ENCODE assay signal across 8 mouse cellular contexts in the genomic region with DNA sequence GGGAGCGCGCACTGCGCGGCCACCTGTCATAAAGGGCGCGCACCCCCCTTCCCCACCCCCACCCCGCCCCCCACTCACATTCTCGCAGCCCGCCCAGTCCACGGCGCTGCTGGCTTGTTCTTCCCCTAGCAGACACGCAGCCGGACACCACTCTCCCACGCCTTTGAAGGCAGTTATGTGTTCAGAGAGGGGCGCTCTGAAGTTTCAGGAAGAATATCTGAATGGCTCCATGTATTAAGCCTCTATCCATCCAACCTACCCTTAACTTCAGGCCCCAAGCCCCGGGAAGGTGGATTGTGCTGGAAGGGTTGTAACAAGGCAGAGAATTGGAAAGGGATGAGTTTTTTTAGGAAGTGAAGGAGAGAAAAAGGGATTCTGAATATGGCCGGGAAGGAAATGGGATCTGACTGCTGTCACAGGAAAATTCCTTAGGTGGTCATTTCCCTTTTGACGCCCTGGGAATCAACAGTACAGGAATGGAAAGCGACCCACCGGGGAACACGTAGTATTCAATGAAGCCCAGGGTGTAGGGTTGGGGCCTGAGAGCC. TPM values are rescaled to one million over a fixed set of nuclear protein-coding genes. Genes with fewer than 3 reads are reported as not detected.
DNase-seq lines count a peak whose midpoint lies in the region; ATAC-seq lines count a peak whose summit lies in the region.

No protein-coding gene starts in this region.

- H3K36me3 ChIP-seq in megakaryocyte, embryonic 14.5 days (replicated peaks; ENCODE audit: low read length) = no peaks in the 10 kb centered on the region
- H3K36me3 ChIP-seq in liver, embryonic 12.5 days = no peaks in the 10 kb centered on the region
- no peaks in the 10 kb centered on the region for H3K36me3 ChIP-seq in stomach, embryonic 14.5 days (ENCODE audit: control insufficient read depth, insufficient read depth, low read length)

- H3K4me2 ChIP-seq in liver, embryonic 12.5 days = peak overlapping the region; percentile 68
- H3K4me2 ChIP-seq in stomach, embryonic 14.5 days (replicated peaks; ENCODE audit: low read depth, low read length) = peak overlapping the region; percentile 66

- H3K4me1 ChIP-seq in megakaryocyte, embryonic 14.5 days = peaks cover 7% of the 10 kb centered on the region
- H3K4me1 ChIP-seq in liver, embryonic 12.5 days = no peaks in the 10 kb centered on the region
- no peaks in the 10 kb centered on the region for H3K4me1 ChIP-seq in stomach, embryonic 14.5 days (ENCODE audit: control insufficient read depth, insufficient read depth, low read length)

- ATAC-seq in megakaryocyte, adult 5-6 weeks (ENCODE audit: poor library complexity, severe bottlenecking) = no peak
- no peak for ATAC-seq in liver, embryonic 12.5 days
- ATAC-seq in stomach, embryonic 14.5 days (ENCODE audit: insufficient number of reproducible peaks, insufficient read depth, low FRiP score, low read depth) = no peak

- peak overlapping the region; percentile 92 for H3K4me3 ChIP-seq in megakaryocyte, embryonic 14.5 days (replicated peaks)
- H3K4me3 ChIP-seq in liver, embryonic 12.5 days = peak overlapping the region; percentile 51
- H3K4me3 ChIP-seq in stomach, embryonic 14.5 days (ENCODE audit: low read depth, low read length) = peak overlapping the region; percentile 41

- H3K9ac ChIP-seq in liver, embryonic 12.5 days = no peak overlapping the region
- no peak overlapping the region for H3K9ac ChIP-seq in stomach, embryonic 14.5 days (replicated peaks; ENCODE audit: low read depth, low read length)

- no peak overlapping the region for H3K27ac ChIP-seq in liver, embryonic 12.5 days
- H3K27ac ChIP-seq in stomach, embryonic 14.5 days (ENCODE audit: low read length) = no peak overlapping the region

- WGBS in liver, embryonic 12.5 days (ENCODE audit: insufficient replicate concordance) = 19% methylated on average over 19 of the region's 21 CpGs
- WGBS in stomach, embryonic 14.5 days = 21% methylated on average over 18 of the region's 21 CpGs

- H3K9me3 ChIP-seq in megakaryocyte, embryonic 14.5 days = peaks cover 16% of the 10 kb centered on the region
- no peaks in the 10 kb centered on the region; the same call in 1 of the 2 replicates for H3K9me3 ChIP-seq in liver, embryonic 12.5 days (replicated peaks)
- H3K9me3 ChIP-seq in stomach, embryonic 14.5 days (ENCODE audit: control insufficient read depth, low read depth, low read length) = no peaks in the 10 kb centered on the region

- peaks cover 56% of the 10 kb centered on the region for H3K27me3 ChIP-seq in megakaryocyte, embryonic 14.5 days (replicated peaks)
- peaks cover 67% of the 10 kb centered on the region for H3K27me3 ChIP-seq in liver, embryonic 12.5 days (replicated peaks)
- H3K27me3 ChIP-seq in stomach, embryonic 14.5 days (ENCODE audit: control insufficient read depth, insufficient read depth, low read length) = 0 out of 2 replicates have a peak, but pooled peaks cover 6% of the 10 kb centered on the region

- peak; percentile 8 to 12 for DNase-seq in adrenal gland, postnatal 36 days
- no peak for DNase-seq in adrenal gland, adult 18-20 months (ENCODE audit: low spot score in 2 of 2)
- no peak for DNase-seq in urinary bladder, adult 2 months (ENCODE audit: low spot score)
- DNase-seq in urinary bladder, postnatal 4 days (ENCODE audit: low spot score in 2 of 2) = no peak

RNA-seq across cellular contexts. Expression of gene Nexmif, which starts 0.7 kb away (rescaled TPM):
- 10 to 100 TPM; 13.5 to 14.4 TPM for total RNA-seq in adrenal gland, postnatal 36 days (2021)
- total RNA-seq in adrenal gland, adult 18-20 months (2021) = 1 to 10 TPM; 6.1 to 8.6 TPM
- 0.04 TPM in 1 of 2 replicates, not detected in the other for polyA plus RNA-seq in megakaryocyte, embryonic 14.5 days (2012; ENCODE audit: insufficient read depth, low replicate concordance)
- not detected in 2 replicates for total RNA-seq in megakaryocyte, adult 5-6 weeks (2015)
- not detected in 2 replicates for total RNA-seq in megakaryocyte, adult 5-6 weeks (2017)
- 0.02 TPM in 1 of 2 replicates, not detected in the other for polyA plus RNA-seq in liver, embryonic 12.5 days (2016; fragmentation: Nextera tagmentation; extraction: Ambion mirVana)
- 0.84 and 1.3 TPM in 2 replicates for polyA plus RNA-seq in stomach, embryonic 14.5 days (2014; fragmentation: Nextera tagmentation; extraction: Ambion mirVana)
- 0.10 and 0.12 TPM in 2 replicates for polyA plus RNA-seq in urinary bladder, adult 2 months (2012; rRNA removed)

Comparison
In these comparisons a context has a peak if more than half of its experiments do, and no peak if none do; other contexts are left out.
1. DNase-seq: peak in adrenal gland, postnatal 36 days (2 of 2); none in adrenal gland, adult 18-20 months (0 of 2), urinary bladder, adult 2 months (single experiment) and urinary bladder, postnatal 4 days (0 of 2).
2. H3K4me3 ChIP-seq: peak in every context shown above with its lines; median percentile 92 in megakaryocyte, embryonic 14.5 days; 51 in liver, embryonic 12.5 days; 41 in stomach, embryonic 14.5 days.